Mouse (Mus musculus) stomach, embryonic 16.5 days (tissue): ENCODE measurements at regions not wholly inside any gene's neighbourhood (a gene's known extent, or its start where the extent isn't known, plus 50 kb on each side); places are given as distances from the start of the nearest gene placed in this dataset.

Experiments used
- ATAC-seq: fragments of 200-750 bp; cut with Nextera tagmentation; 2 replicates; pipeline ENCODE4 v1.8.0; 2017; ENCODE audit warnings: moderate number of reproducible peaks, moderate TSS enrichment; ENCODE audit not compliant: insufficient read depth, low FRiP score
- H3K27ac ChIP-seq: fragments of 300-500 bp; sonication (generic); 2 replicates; pipeline ENCODE4 v1.5.1; 2014; ENCODE audit warnings: low read length
- H3K27me3 ChIP-seq: fragments of 300-500 bp; sonication (generic); 2 replicates; pipeline ENCODE4 v1.6.1; 2014; ENCODE audit warnings: low read length, control low read depth, mixed read lengths; ENCODE audit not compliant: control insufficient read depth, insufficient read depth
- H3K36me3 ChIP-seq: fragments of 300-500 bp; sonication (generic); 2 replicates; pipeline ENCODE4 v1.6.1; 2014; ENCODE audit warnings: low read length; ENCODE audit not compliant: control insufficient read depth, insufficient read depth
- H3K4me1 ChIP-seq: fragments of 300-500 bp; sonication (generic); 2 replicates; pipeline ENCODE4 v1.6.1; 2014; ENCODE audit warnings: low read length, control low read depth, mixed read lengths; ENCODE audit not compliant: control insufficient read depth, insufficient read depth
- H3K4me2 ChIP-seq: fragments of 300-500 bp; sonication (generic); 2 replicates; pipeline ENCODE4 v1.6.1; 2014; ENCODE audit warnings: low read depth, low read length, mixed read lengths
- H3K4me3 ChIP-seq: fragments of 300-500 bp; sonication (generic); replicated peaks from 2 replicates; pipeline ENCODE4 v1.5.1; 2014; ENCODE audit warnings: mild to moderate bottlenecking, low read length
- H3K9ac ChIP-seq: fragments of 300-500 bp; sonication (generic); 2 replicates; pipeline ENCODE4 v1.6.1; 2014; ENCODE audit warnings: low read length
- H3K9me3 ChIP-seq: fragments of 300-500 bp; sonication (generic); replicated peaks from 2 replicates; pipeline ENCODE4 v1.6.1; 2016; ENCODE audit warnings: low read length, control low read depth; ENCODE audit not compliant: control insufficient read depth
- WGBS: fragments of 180-500 bp; shearing (Covaris S2); extraction: QIAGEN DNeasy Blood & Tissue Kit; methylation state at CpG from one replicate; pipeline ENCODE4 v1.1.7; 2014; 5-methylcytosine and 5-hydroxymethylcytosine counted together

DNA sequence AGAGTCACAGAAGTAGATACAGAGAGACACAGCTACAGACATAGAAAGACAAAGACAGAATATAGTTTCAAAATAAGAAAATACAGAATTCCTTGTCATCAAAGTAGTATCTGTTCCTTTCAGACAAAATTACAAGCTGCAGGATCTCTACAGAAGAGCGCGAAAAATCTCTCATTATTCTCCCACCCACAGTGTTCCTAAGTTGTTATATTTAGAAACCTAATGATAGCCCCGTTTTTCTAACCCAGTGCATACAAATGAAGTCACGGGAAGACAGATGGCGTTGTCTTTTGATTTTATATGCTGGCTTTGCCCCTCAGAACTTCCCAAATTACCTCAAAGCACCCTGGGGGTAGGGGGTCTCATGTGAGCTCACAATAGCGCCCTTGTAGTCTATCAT lies 250.0 kb upstream of the Msx2 start:
- H3K9me3 ChIP-seq, result no peaks in the 10 kb centered on the region
- H3K4me1 ChIP-seq, result no peaks in the 10 kb centered on the region
- WGBS, result 70% methylated on average over 6 of the region's 6 CpGs
- ATAC-seq, result no peak
- no peak overlapping the region for H3K4me2 ChIP-seq
- H3K36me3 ChIP-seq, result no peaks in the 10 kb centered on the region
- no peak overlapping the region for H3K4me3 ChIP-seq
- H3K27me3 ChIP-seq, result no peaks in the 10 kb centered on the region
- H3K9ac ChIP-seq, result no peak overlapping the region
- no peak overlapping the region for H3K27ac ChIP-seq

DNA sequence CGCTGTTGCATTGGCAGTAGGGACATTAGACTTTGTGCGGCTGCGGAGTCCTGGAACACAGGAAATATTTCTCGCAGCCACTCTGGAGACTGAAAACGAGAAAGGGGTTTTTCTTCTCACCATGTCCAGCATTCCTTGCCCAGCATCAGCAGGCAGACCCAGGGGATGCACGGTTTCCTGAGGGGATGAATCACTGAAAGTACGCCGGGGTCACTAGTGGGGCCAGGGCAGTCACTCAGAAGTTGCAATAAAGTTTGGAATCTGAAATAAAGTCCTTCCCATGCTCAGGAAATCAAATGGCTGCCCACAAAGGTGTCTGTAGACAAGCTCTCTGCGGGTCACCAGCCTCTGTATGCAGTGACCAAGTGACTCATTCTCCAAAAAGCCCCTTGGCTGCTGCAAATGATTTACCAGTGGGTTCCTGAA lies 248.2 kb upstream of the Msx2 start:
- no peaks in the 10 kb centered on the region for H3K36me3 ChIP-seq
- H3K4me3 ChIP-seq, result no peak overlapping the region
- no peaks in the 10 kb centered on the region for H3K27me3 ChIP-seq
- H3K4me1 ChIP-seq, result no peaks in the 10 kb centered on the region
- no peak overlapping the region for H3K4me2 ChIP-seq
- no peak overlapping the region for H3K9ac ChIP-seq
- 61% methylated on average over 9 of the region's 9 CpGs for WGBS
- no peak overlapping the region for H3K27ac ChIP-seq
- ATAC-seq, result no peak
- H3K9me3 ChIP-seq, result no peaks in the 10 kb centered on the region

DNA sequence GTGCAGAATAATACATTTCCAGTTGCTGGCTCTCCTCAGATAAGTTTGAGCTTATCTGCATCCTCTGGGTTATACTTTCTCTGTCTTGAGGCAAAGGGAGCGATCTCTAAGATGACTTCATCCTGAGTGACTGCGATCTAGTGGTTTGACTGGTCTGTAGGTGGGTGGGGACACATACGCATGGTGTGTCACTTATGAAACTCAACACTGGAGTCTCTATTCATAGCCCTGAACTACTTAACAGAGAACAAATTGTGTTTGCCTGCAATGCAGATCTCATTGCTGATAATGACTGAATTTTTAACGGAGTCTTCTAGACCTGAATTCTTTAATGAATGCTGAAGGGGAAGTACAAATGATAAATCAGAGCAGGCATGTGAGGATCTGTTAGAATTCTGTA lies 244.7 kb upstream of the Msx2 start:
- H3K4me2 ChIP-seq, result no peak overlapping the region
- no peak overlapping the region for H3K27ac ChIP-seq
- H3K27me3 ChIP-seq, result no peaks in the 10 kb centered on the region
- no peaks in the 10 kb centered on the region for H3K36me3 ChIP-seq
- no peak for ATAC-seq
- H3K9ac ChIP-seq, result no peak overlapping the region
- H3K4me3 ChIP-seq, result no peak overlapping the region
- no peaks in the 10 kb centered on the region for H3K4me1 ChIP-seq
- H3K9me3 ChIP-seq, result no peaks in the 10 kb centered on the region
- 68% methylated on average over 4 of the region's 4 CpGs for WGBS

DNA sequence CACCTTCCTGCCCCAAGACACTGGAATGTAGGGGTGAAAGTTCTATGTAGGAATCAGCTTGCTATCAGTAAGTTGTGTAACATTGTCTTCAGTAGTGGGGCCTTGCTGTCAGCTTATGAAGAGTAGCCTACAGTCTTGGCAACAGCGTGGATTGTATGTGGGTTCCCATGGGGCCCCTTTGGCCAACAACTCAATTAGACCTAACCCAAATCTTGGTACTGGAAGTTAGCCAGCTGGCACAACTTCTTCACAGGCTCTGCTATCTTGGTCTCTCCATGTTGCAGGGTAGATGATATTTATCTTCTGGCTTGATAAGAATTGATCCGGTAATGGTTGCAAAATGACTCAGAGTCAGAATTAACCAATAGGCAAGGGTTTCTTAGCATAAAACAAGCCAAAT lies 244.2 kb upstream of the Msx2 start:
- H3K36me3 ChIP-seq, result no peaks in the 10 kb centered on the region
- H3K4me1 ChIP-seq, result no peaks in the 10 kb centered on the region
- H3K27ac ChIP-seq, result no peak overlapping the region
- no peak overlapping the region for H3K4me3 ChIP-seq
- no peak for ATAC-seq
- no peaks in the 10 kb centered on the region for H3K9me3 ChIP-seq
- no peak overlapping the region for H3K9ac ChIP-seq
- no peak overlapping the region for H3K4me2 ChIP-seq
- WGBS, result 78% methylated on average over 2 of the region's 2 CpGs
- H3K27me3 ChIP-seq, result no peaks in the 10 kb centered on the region

DNA sequence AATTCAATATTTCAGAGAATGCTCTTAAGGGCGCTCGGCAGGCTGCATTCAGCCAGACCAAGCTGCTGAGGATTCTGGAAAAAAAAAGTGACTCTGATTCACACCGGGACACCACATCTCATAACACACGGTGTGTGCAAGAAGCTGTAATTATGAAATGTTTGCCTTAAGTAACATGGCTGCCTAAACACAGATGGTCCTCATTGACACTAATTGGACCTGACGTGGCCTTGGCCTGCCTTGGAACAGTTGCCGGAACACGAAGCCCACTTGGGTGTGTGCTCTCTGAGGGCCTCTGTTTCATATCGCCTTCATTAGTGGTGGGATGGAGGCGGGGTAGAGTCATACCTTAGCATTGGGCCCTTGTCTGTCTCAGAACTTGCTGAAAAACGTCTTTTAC lies 236.2 kb upstream of the Msx2 start:
- Histone ChIP-seq H3K36me3 (no peaks in the 10 kb centered on the region), H3K4me2 (no peak overlapping the region), H3K27ac (no peak overlapping the region), H3K27me3 (no peaks in the 10 kb centered on the region), H3K4me3 (no peak overlapping the region), H3K4me1 (no peaks in the 10 kb centered on the region), H3K9ac (no peak overlapping the region), H3K9me3 (no peaks in the 10 kb centered on the region)
- WGBS, result 62% methylated on average over 10 of the region's 10 CpGs
- ATAC-seq, result no peak

DNA sequence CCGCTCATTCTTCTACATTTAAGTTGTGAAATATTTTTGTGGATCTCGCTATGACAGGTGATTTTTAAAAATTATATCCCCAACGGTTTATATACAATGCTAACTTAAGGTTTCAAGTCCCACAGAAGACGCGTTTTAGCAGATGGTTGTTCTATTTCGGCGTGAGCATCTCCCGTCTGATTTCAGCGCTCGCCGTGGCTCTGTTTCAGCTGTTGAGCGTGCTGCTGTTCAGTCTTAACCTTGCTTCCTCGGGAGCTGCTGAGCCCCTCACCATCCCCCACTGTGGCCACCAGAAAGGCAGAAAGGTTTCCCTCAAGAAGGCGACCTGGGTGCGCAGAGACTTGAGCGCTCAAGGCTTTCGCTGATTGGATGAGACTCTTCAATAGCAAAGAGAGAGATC lies 234.7 kb upstream of the Msx2 start:
- Histone ChIP-seq H3K4me3 (no peak overlapping the region), H3K4me1 (no peaks in the 10 kb centered on the region), H3K27ac (no peak overlapping the region), H3K9me3 (no peaks in the 10 kb centered on the region), H3K36me3 (no peaks in the 10 kb centered on the region), H3K9ac (no peak overlapping the region), H3K4me2 (no peak overlapping the region), H3K27me3 (no peaks in the 10 kb centered on the region)
- no peak for ATAC-seq
- 78% methylated on average over 17 of the region's 17 CpGs for WGBS

DNA sequence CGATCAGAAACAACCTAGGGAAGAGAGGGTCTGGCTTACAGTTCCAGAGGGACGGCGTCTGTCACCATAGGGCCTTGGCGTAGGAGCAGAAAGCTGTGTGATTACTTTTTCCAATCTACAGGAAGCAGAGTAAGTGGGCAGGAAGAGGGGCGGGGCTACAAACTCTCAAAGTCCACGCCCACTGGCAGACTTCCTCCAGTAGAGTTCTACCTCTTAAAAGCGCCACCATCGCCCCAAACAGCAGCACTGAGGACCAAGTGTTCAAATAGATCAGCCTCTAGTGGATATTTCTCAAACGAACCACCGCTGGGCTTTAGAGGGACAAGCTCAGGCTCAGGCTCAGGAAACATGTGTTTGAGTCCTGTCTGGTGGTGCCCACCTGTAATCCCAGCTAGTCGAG lies 231.2 kb upstream of the Msx2 start:
- Histone ChIP-seq H3K9ac (no peak overlapping the region), H3K27me3 (no peaks in the 10 kb centered on the region), H3K9me3 (no peaks in the 10 kb centered on the region), H3K27ac (no peak overlapping the region), H3K4me3 (no peak overlapping the region), H3K36me3 (no peaks in the 10 kb centered on the region), H3K4me1 (no peaks in the 10 kb centered on the region), H3K4me2 (no peak overlapping the region)
- 79% methylated on average over 11 of the region's 11 CpGs for WGBS
- ATAC-seq, result no peak

DNA sequence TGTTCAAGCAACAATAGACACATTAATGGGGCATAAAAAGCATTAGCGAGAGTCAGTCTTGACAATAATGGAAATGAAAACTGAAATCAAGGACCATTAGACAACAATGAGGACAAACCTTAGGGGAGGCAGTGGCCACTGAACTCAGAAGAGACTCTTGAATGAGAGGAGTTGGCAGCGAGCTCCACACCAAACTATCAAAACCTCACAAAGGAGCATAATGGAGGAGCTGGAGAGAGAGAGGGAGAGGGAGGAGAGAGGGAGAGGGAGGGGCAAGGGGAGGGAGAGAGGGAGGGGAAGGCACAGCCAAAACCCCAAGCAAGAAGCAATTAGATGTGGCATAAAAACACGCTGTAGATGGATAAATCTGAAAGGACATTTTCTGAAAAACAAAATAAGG lies 227.4 kb upstream of the Msx2 start:
- Histone ChIP-seq H3K4me2 (no peak overlapping the region), H3K9ac (no peak overlapping the region), H3K9me3 (no peaks in the 10 kb centered on the region), H3K27ac (no peak overlapping the region), H3K36me3 (no peaks in the 10 kb centered on the region), H3K4me3 (no peak overlapping the region), H3K4me1 (no peaks in the 10 kb centered on the region), H3K27me3 (no peaks in the 10 kb centered on the region)
- ATAC-seq, result no peak
- 64% methylated on average over 3 of the region's 3 CpGs for WGBS

DNA sequence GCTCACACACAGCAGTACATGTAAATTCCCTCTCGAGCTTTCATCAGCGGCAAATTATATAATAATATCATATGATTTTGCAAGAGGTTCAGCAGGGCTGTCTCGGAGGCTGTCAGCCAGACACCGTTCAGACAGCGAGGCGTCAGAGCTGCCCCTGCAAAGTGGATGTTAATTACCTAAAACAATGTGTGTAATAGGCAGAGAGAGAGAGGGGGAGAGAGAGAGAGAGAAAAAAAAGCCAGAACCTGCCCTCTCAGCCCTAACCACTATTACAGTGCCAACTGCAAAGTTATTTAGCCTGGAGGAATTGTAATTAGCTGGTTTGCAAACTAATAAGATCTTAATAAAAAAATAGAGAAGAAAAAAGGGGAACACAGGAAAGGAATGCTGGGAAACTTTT lies 225.1 kb upstream of the Msx2 start:
- no peak overlapping the region for H3K4me3 ChIP-seq
- no peaks in the 10 kb centered on the region for H3K27me3 ChIP-seq
- no peak for ATAC-seq
- no peak overlapping the region for H3K4me2 ChIP-seq
- no peaks in the 10 kb centered on the region for H3K4me1 ChIP-seq
- WGBS, result 61% methylated on average over 6 of the region's 6 CpGs
- H3K9ac ChIP-seq, result no peak overlapping the region
- no peak overlapping the region for H3K27ac ChIP-seq
- no peaks in the 10 kb centered on the region for H3K36me3 ChIP-seq
- H3K9me3 ChIP-seq, result no peaks in the 10 kb centered on the region

DNA sequence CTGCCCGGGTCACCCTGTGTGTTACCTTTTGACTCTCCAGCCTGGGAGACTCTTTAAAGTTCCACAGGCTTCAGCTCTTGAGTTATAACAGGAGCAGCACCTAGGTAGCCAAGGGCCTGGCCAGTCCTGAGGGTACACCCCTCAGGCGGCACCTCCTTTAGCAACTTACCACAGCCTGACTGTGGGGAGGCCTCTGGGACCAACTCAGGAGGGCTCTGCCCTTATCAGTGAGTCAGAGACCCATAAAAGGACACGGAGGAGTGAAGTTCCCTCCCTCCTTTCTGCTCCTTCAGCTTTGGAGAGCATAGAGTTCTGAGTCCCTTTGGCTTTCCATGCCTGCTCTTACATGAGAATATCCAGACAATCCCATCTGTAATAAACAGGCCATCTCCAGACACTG lies 222.5 kb upstream of the Msx2 start:
- no peak overlapping the region for H3K4me2 ChIP-seq
- no peaks in the 10 kb centered on the region for H3K4me1 ChIP-seq
- no peaks in the 10 kb centered on the region for H3K36me3 ChIP-seq
- no peak overlapping the region for H3K4me3 ChIP-seq
- no peak for ATAC-seq
- H3K27me3 ChIP-seq, result no peaks in the 10 kb centered on the region
- no peak overlapping the region for H3K9ac ChIP-seq
- no peak overlapping the region for H3K27ac ChIP-seq
- 42% methylated on average over 3 of the region's 3 CpGs for WGBS
- H3K9me3 ChIP-seq, result no peaks in the 10 kb centered on the region
